Mouse (Mus musculus) hindbrain, embryonic 12.5 days (tissue): ENCODE measurements around the gene Clec12a. TPM values are rescaled to one million over a fixed set of nuclear protein-coding genes. Genes with fewer than 3 reads are reported as not detected.
A peak's percentile ranks its signal among the peaks of the same experiment; 100 is the strongest.

Source experiments
- ATAC-seq: fragments of 200-750 bp; cut with Nextera tagmentation; 2 replicates; pipeline ENCODE4 v1.8.0; 2017; ENCODE audit warnings: moderate TSS enrichment; ENCODE audit not compliant: low FRiP score
- H3K27ac ChIP-seq: fragments of 300-500 bp; sonication (generic); 2 replicates; pipeline ENCODE4 v1.5.1; 2016; ENCODE audit warnings: mild to moderate bottlenecking
- H3K27me3 ChIP-seq: fragments of 300-500 bp; sonication (generic); 2 replicates; pipeline ENCODE4 v1.6.1; 2016; ENCODE audit warnings: mild to moderate bottlenecking
- H3K36me3 ChIP-seq: fragments of 300-500 bp; sonication (generic); 2 replicates; pipeline ENCODE4 v1.6.1; 2016; ENCODE audit warnings: mild to moderate bottlenecking
- H3K4me1 ChIP-seq: fragments of 300-500 bp; sonication (generic); 2 replicates; pipeline ENCODE4 v1.6.1; 2016
- H3K4me2 ChIP-seq: fragments of 300-500 bp; sonication (generic); replicated peaks from 2 replicates; pipeline ENCODE4 v1.6.1; 2016; ENCODE audit warnings: mild to moderate bottlenecking
- H3K4me3 ChIP-seq: fragments of 300-500 bp; sonication (generic); 2 replicates; pipeline ENCODE4 v1.5.1; 2016; ENCODE audit warnings: mild to moderate bottlenecking
- H3K9ac ChIP-seq: fragments of 300-500 bp; sonication (generic); 2 replicates; pipeline ENCODE4 v1.6.1; 2016; ENCODE audit warnings: mild to moderate bottlenecking, moderate library complexity
- H3K9me3 ChIP-seq: fragments of 300-500 bp; sonication (generic); replicated peaks from 2 replicates; pipeline ENCODE4 v1.6.1; 2016; ENCODE audit warnings: mild to moderate bottlenecking
- WGBS: fragments of 180-500 bp; shearing (Covaris S2); methylation state at CpG from one replicate; pipeline ENCODE4 v1.1.7; 2016; 5-methylcytosine and 5-hydroxymethylcytosine counted together
- polyA plus RNA-seq: library from polyadenylated mRNA; unstranded; fragments of >200 nt; fragmentation: Nextera tagmentation; extraction: Ambion mirVana; gene quantifications from 2 replicates; pipeline ENCODE4 v1.2.1, GENCODE M21; 2016

The Clec12a gene
- polyA plus RNA-seq, 1 experiment from 2014 or later = 0.40 TPM

GRCm38 (mm10) chr6:129383466-129383865, 41.0 kb downstream of the Clec12a start:
- Histone ChIP-seq H3K4me1 (no peaks in the 10 kb centered on the region), H3K9me3 (no peaks in the 10 kb centered on the region), H3K4me3 (no peak overlapping the region), H3K4me2 (no peak overlapping the region), H3K27ac (no peak overlapping the region), H3K27me3 (no peaks in the 10 kb centered on the region), H3K36me3 (no peaks in the 10 kb centered on the region), H3K9ac (no peak overlapping the region)
- 92% methylated on average over 3 of the region's 3 CpGs for WGBS
- ATAC-seq = no peak

GRCm38 (mm10) chr6:129385000-129385399, 42.5 kb downstream of the Clec12a start:
- 49% methylated on average over 4 of the region's 4 CpGs for WGBS
- no peaks in the 10 kb centered on the region for H3K27me3 ChIP-seq
- no peak overlapping the region for H3K4me3 ChIP-seq
- H3K36me3 ChIP-seq = no peaks in the 10 kb centered on the region
- H3K27ac ChIP-seq = no peak overlapping the region
- H3K4me1 ChIP-seq = no peaks in the 10 kb centered on the region
- no peak for ATAC-seq
- H3K9ac ChIP-seq = no peak overlapping the region
- no peak overlapping the region for H3K4me2 ChIP-seq
- H3K9me3 ChIP-seq = no peaks in the 10 kb centered on the region

GRCm38 (mm10) chr6:129385774-129386173, 43.3 kb downstream of the Clec12a start, which contains the start of gene Clec12b:
Gene Clec12b (minus strand): TSS chr6:129385874.
- Histone ChIP-seq H3K4me1 (no peaks in the 10 kb centered on the region), H3K36me3 (no peaks in the 10 kb centered on the region), H3K9me3 (no peaks in the 10 kb centered on the region), H3K4me3 (no peak within 1 kb of the TSS), H3K27me3 (no peaks in the 10 kb centered on the region), H3K4me2 (no peak within 1 kb of the TSS), H3K9ac (no peak within 1 kb of the TSS), H3K27ac (0 out of 2 replicates have a peak within 1 kb of the TSS, but pooled peaks have one; percentile 12)
- ATAC-seq = no peak
- 65% methylated on average over 2 of the region's 2 CpGs for WGBS

DNA sequence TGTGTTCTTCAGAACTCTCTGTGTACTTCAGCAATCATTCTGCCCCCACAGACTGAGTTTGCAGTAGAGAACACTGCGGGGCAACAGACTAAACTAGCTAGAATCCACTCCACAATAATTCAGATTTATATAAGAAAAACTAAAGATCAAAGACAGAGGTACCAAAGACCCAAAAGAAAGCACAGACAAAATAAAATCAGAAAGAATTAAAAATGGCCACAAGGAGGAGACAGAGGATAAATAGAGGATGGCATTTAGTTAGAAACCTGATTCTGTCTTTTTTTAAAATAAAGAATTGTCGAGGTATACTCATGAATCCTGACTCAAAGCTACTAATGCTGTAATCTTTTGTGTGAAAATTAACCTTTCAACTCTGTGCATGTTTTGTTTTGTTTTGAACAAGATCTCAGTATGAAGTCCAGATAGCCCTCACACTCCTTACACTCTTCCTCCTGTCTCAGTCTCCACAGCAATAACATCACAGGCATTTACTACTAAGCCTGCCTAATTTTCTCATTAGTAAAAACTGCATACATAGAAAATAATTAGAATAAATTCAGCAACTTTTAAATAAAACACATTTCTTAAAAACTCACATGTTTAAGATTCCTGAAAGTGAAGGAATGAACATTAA, 50.7 kb downstream of the Clec12a start:
- no peaks in the 10 kb centered on the region for H3K9me3 ChIP-seq
- H3K9ac ChIP-seq = no peak overlapping the region
- no peaks in the 10 kb centered on the region for H3K4me1 ChIP-seq
- no peak overlapping the region for H3K27ac ChIP-seq
- no peak overlapping the region for H3K4me3 ChIP-seq
- WGBS = 37% methylated on average over 2 of the region's 2 CpGs
- no peak for ATAC-seq
- no peaks in the 10 kb centered on the region for H3K36me3 ChIP-seq
- H3K27me3 ChIP-seq = no peaks in the 10 kb centered on the region
- no peak overlapping the region for H3K4me2 ChIP-seq

- Histone ChIP-seq H3K9me3 (no peaks in the 10 kb centered on the region), H3K4me2 (no peak overlapping the region), H3K4me3 (no peak overlapping the region), H3K4me1 (no peaks in the 10 kb centered on the region), H3K27ac (no peak overlapping the region), H3K36me3 (no peaks in the 10 kb centered on the region), H3K27me3 (no peaks in the 10 kb centered on the region), H3K9ac (no peak overlapping the region)
- WGBS = 75% methylated on average over 6 of the region's 6 CpGs
- ATAC-seq = peak; percentile 46; the same call in 1 of the 2 replicates
Observed at GRCm38 (mm10) chr6:129393732-129394131, 51.2 kb downstream of the Clec12a start.

DNA sequence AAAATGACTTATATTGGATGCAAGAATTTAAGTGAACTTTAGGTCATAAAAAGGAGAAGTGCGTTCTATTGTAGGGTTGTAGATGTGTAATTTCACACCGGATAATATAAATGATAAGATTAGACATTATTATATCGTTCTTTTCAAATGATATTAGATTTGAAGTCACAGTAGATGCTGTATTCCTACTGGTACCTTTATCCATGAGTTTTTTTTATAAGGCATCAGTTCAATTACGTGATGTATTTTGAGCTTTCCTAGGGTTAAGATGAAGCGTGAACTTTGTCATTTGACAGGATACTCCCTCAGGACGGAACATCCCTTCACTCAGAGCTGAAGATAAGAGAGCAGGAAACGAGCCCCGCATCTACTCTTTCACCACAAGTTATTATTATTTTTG, 54.5 kb downstream of the Clec12a start, which contains the start of gene Clec1b:
Gene Clec1b, plus strand, starts transcription at position 301 of the 400 bp plus-strand sequence.
- WGBS = 83% methylated on average over 8 of the region's 8 CpGs
- no peaks in the 10 kb centered on the region for H3K36me3 ChIP-seq
- no peak within 1 kb of the TSS for H3K4me2 ChIP-seq
- no peaks in the 10 kb centered on the region for H3K4me1 ChIP-seq
- H3K9ac ChIP-seq = no peak within 1 kb of the TSS
- no peak for ATAC-seq
- no peak within 1 kb of the TSS for H3K4me3 ChIP-seq
- no peak within 1 kb of the TSS for H3K27ac ChIP-seq
- H3K27me3 ChIP-seq = no peaks in the 10 kb centered on the region
- no peaks in the 10 kb centered on the region for H3K9me3 ChIP-seq

- ATAC-seq = no peak
- no peaks in the 10 kb centered on the region for H3K4me1 ChIP-seq
- no peak overlapping the region for H3K4me3 ChIP-seq
- H3K4me2 ChIP-seq = no peak overlapping the region
- H3K27ac ChIP-seq = no peak overlapping the region
- no peak overlapping the region for H3K9ac ChIP-seq
- no peaks in the 10 kb centered on the region for H3K36me3 ChIP-seq
- H3K9me3 ChIP-seq = no peaks in the 10 kb centered on the region
- H3K27me3 ChIP-seq = no peaks in the 10 kb centered on the region
- 61% methylated on average over 6 of the region's 6 CpGs for WGBS
Observed at GRCm38 (mm10) chr6:129399945-129400344, 57.5 kb downstream of the Clec12a start.

- no peak for ATAC-seq
- H3K4me1 ChIP-seq = no peaks in the 10 kb centered on the region
- no peak overlapping the region for H3K4me3 ChIP-seq
- H3K9me3 ChIP-seq = no peaks in the 10 kb centered on the region
- no peak overlapping the region for H3K27ac ChIP-seq
- no peaks in the 10 kb centered on the region for H3K36me3 ChIP-seq
- no peak overlapping the region for H3K9ac ChIP-seq
- no peaks in the 10 kb centered on the region for H3K27me3 ChIP-seq
- no peak overlapping the region for H3K4me2 ChIP-seq
- WGBS = 86% methylated on average over 2 of the region's 2 CpGs
Observed at GRCm38 (mm10) chr6:129402404-129402803, 59.9 kb downstream of the Clec12a start.

DNA sequence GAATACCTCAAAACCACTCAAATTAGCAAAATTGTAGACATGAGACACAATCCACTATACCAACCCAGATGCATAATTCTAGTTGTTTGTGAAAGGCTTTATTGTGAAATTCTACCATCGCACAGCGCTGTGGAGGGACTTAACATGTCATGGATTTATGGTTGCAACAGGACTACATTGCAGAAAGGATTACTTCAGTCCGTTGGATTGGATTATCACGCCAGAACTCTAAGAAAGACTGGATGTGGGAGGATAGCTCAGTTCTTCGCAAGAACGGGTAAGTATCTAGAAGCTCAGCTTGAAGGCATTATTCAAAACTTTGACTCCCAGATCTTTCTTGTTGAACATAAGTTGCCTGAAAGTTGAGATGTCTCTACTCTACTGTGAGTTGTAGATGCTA, 60.9 kb downstream of the Clec12a start:
- Histone ChIP-seq H3K9me3 (no peaks in the 10 kb centered on the region), H3K4me1 (no peaks in the 10 kb centered on the region), H3K27me3 (no peaks in the 10 kb centered on the region), H3K4me2 (no peak overlapping the region), H3K36me3 (no peaks in the 10 kb centered on the region), H3K27ac (no peak overlapping the region), H3K4me3 (no peak overlapping the region), H3K9ac (no peak overlapping the region)
- 90% methylated on average over 6 of the region's 6 CpGs for WGBS
- no peak for ATAC-seq

- H3K4me2 ChIP-seq = no peak overlapping the region
- ATAC-seq = no peak
- H3K9ac ChIP-seq = no peak overlapping the region
- H3K36me3 ChIP-seq = no peaks in the 10 kb centered on the region
- H3K27me3 ChIP-seq = no peaks in the 10 kb centered on the region
- H3K4me1 ChIP-seq = no peaks in the 10 kb centered on the region
- H3K9me3 ChIP-seq = no peaks in the 10 kb centered on the region
- no peak overlapping the region for H3K4me3 ChIP-seq
- H3K27ac ChIP-seq = no peak overlapping the region
Observed at GRCm38 (mm10) chr6:129405999-129406398, 63.5 kb downstream of the Clec12a start.

GRCm38 (mm10) chr6:129407324-129407723, 64.8 kb downstream of the Clec12a start:
- Histone ChIP-seq H3K9me3 (no peaks in the 10 kb centered on the region), H3K27me3 (no peaks in the 10 kb centered on the region), H3K9ac (no peak overlapping the region), H3K27ac (no peak overlapping the region), H3K4me2 (no peak overlapping the region), H3K36me3 (no peaks in the 10 kb centered on the region), H3K4me3 (no peak overlapping the region), H3K4me1 (no peaks in the 10 kb centered on the region)
- 47% methylated on average over 2 of the region's 2 CpGs for WGBS
- ATAC-seq = no peak

- Histone ChIP-seq H3K27me3 (no peaks in the 10 kb centered on the region), H3K9me3 (no peaks in the 10 kb centered on the region), H3K4me3 (no peak within 1 kb of the TSS), H3K4me1 (no peaks in the 10 kb centered on the region), H3K9ac (no peak within 1 kb of the TSS), H3K36me3 (no peaks in the 10 kb centered on the region), H3K27ac (no peak within 1 kb of the TSS), H3K4me2 (no peak within 1 kb of the TSS)
- no peak for ATAC-seq
- WGBS = 91% methylated on average over 2 of the region's 2 CpGs
Observed at GRCm38 (mm10) chr6:129408562-129408961, 66.1 kb downstream of the Clec12a start, which contains the start of gene Clec9a. Gene Clec9a (plus strand): TSS chr6:129408862.

GRCm38 (mm10) chr6:129414177-129414576, 71.7 kb downstream of the Clec12a start:
- Histone ChIP-seq H3K4me2 (no peak overlapping the region), H3K4me3 (no peak overlapping the region), H3K9ac (no peak overlapping the region), H3K27ac (no peak overlapping the region), H3K36me3 (no peaks in the 10 kb centered on the region), H3K4me1 (no peaks in the 10 kb centered on the region), H3K27me3 (no peaks in the 10 kb centered on the region), H3K9me3 (no peaks in the 10 kb centered on the region)
- ATAC-seq = no peak
- WGBS = 80% methylated on average over 1 of the region's 1 CpGs
